Mouse (Mus musculus) 3T3-L1 (cell line): ENCODE results near the gene C330007P06Rik.

ENCODE experiments used
- DNase-seq: peaks from one replicate; pipeline ENCODE4 v3.0.0-alpha.2; 2015; ENCODE audit warnings: low read depth, low spot score

C330007P06Rik gene

GRCm38 (mm10) chrX:36837069-36837676 is 36.7 kb downstream of the C330007P06Rik start:
- DNase-seq: no peak

- peak; percentile 64 for DNase-seq
Observed at GRCm38 (mm10) chrX:36833397-36834084, 40.4 kb downstream of the C330007P06Rik start.

GRCm38 (mm10) chrX:36831632-36832031 is 42.3 kb downstream of the C330007P06Rik start:
- DNase-seq: peak; percentile 80

- peak; percentile 94 for DNase-seq
Observed at GRCm38 (mm10) chrX:36830271-36830670, 43.6 kb downstream of the C330007P06Rik start.

- DNase-seq: no peak
Observed at GRCm38 (mm10) chrX:36826873-36827272, 47.0 kb downstream of the C330007P06Rik start.

GRCm38 (mm10) chrX:36825032-36825431 is 48.9 kb downstream of the C330007P06Rik start:
- DNase-seq: no peak

GRCm38 (mm10) chrX:36823932-36824711 is 49.8 kb downstream of the C330007P06Rik start:
- no peak for DNase-seq

- peak; percentile 51 for DNase-seq
Observed at GRCm38 (mm10) chrX:36820201-36820600, 53.7 kb downstream of the C330007P06Rik start.

GRCm38 (mm10) chrX:36819575-36819974 is 54.3 kb downstream of the C330007P06Rik start:
- no peak for DNase-seq

- DNase-seq: no peak
Observed at GRCm38 (mm10) chrX:36816953-36817441, 56.9 kb downstream of the C330007P06Rik start.

GRCm38 (mm10) chrX:36816368-36816899 is 57.5 kb downstream of the C330007P06Rik start:
- no peak for DNase-seq

- DNase-seq: no peak
Observed at GRCm38 (mm10) chrX:36815439-36815838, 58.5 kb downstream of the C330007P06Rik start.

GRCm38 (mm10) chrX:36815022-36815421 is 58.9 kb downstream of the C330007P06Rik start:
- no peak for DNase-seq

- no peak for DNase-seq
Observed at GRCm38 (mm10) chrX:36814161-36814836, 59.6 kb downstream of the C330007P06Rik start.

GRCm38 (mm10) chrX:36811377-36811776 is 62.5 kb downstream of the C330007P06Rik start:
- DNase-seq: peak; percentile 68

GRCm38 (mm10) chrX:36808318-36808683 is 65.6 kb downstream of the C330007P06Rik start:
- no peak for DNase-seq

GRCm38 (mm10) chrX:36807360-36808317 is 66.3 kb downstream of the C330007P06Rik start:
- DNase-seq: peak; percentile 96

GRCm38 (mm10) chrX:36805466-36806235 is 68.3 kb downstream of the C330007P06Rik start:
- DNase-seq: no peak

- peak; percentile 90 for DNase-seq
Observed at GRCm38 (mm10) chrX:36804196-36804595, 69.7 kb downstream of the C330007P06Rik start.
